Mouse (Mus musculus) granulocyte monocyte progenitor cell, adult 5-6 weeks (primary cell): ENCODE data around the gene Olfr1395. TPM values are rescaled to one million over a fixed set of nuclear protein-coding genes. Genes with fewer than 3 reads are reported as not detected.
"Not testable (repeated sequence)": the region's sequence is repeated elsewhere in the genome, so short reads cannot be mapped to it uniquely, and the experiment has no call there.

Source experiments
- ATAC-seq: replicated peaks from 2 replicates; pipeline ENCODE4 v1.8.0; 2016; ENCODE audit warnings: mild to moderate bottlenecking, moderate TSS enrichment, inconsistent platforms; ENCODE audit not compliant: poor library complexity, severe bottlenecking
- total RNA-seq, 2 experiments: library from RNA; stranded (forward) in 1 of 2; stranded (reverse) in 1 of 2; fragments of 200-712, 200-1000 nt in 1 of 2; fragments of >200 nt in 1 of 2; fragmentation: Nextera tagmentation in 1 of 2; gene quantifications; 2 replicates each; pipeline ENCODE4 v1.2.3; 2014 to 2017

Olfr1395 gene
- total RNA-seq, 2 experiments from 2014 or later, result not detected

GRCm38 (mm10) chr11:49168839-49169611, 27.0 kb downstream of the Olfr1395 start:
- peak; percentile 28 for ATAC-seq

- peak; percentile 83 for ATAC-seq
Measured at GRCm38 (mm10) chr11:49170576-49170975, 28.5 kb downstream of the Olfr1395 start.

GRCm38 (mm10) chr11:49175345-49175744, 33.3 kb downstream of the Olfr1395 start:
- ATAC-seq, result peak; percentile 64

- ATAC-seq, result not testable (repeated sequence)
Measured at GRCm38 (mm10) chr11:49176047-49176779, 34.1 kb downstream of the Olfr1395 start.

- no peak for ATAC-seq
Measured at GRCm38 (mm10) chr11:49183172-49183571, 41.1 kb downstream of the Olfr1395 start.

- peak; percentile 36 for ATAC-seq
Measured at GRCm38 (mm10) chr11:49186452-49186851, 44.4 kb downstream of the Olfr1395 start.

- peak; percentile 25; the same call in 1 of the 2 replicates for ATAC-seq
Measured at GRCm38 (mm10) chr11:49186955-49187488, 44.9 kb downstream of the Olfr1395 start, which contains the start of gene Btnl9. Gene Btnl9 (minus strand): TSS chr11:49187159.

GRCm38 (mm10) chr11:49187701-49188100, 45.6 kb downstream of the Olfr1395 start:
- no peak for ATAC-seq

- ATAC-seq, result peak; percentile 56; the same call in 1 of the 2 replicates
Measured at GRCm38 (mm10) chr11:49189737-49190136, 47.7 kb downstream of the Olfr1395 start.

- ATAC-seq, result no peak
Measured at GRCm38 (mm10) chr11:49191083-49191482, 49.0 kb downstream of the Olfr1395 start.

GRCm38 (mm10) chr11:49194771-49195170, 52.7 kb downstream of the Olfr1395 start:
- not testable (repeated sequence) for ATAC-seq

GRCm38 (mm10) chr11:49195819-49196322, 53.8 kb downstream of the Olfr1395 start:
- peak; percentile 63 for ATAC-seq

Other genes with a start within 250 kb of the Olfr1395 start
- 0.58 and 1.2 TPM in 2 replicates for gene Gm5431, start 240.1 kb upstream of the Olfr1395 start, total RNA-seq (2014; fragmentation: Nextera tagmentation)
- gene Gm5431, start 240.1 kb upstream of the Olfr1395 start, total RNA-seq (2017), result 0.22 and 1.3 TPM in 2 replicates
- gene Psme2b, start 196.1 kb upstream of the Olfr1395 start, total RNA-seq (2014; fragmentation: Nextera tagmentation), result 14.0 and 21.4 TPM in 2 replicates
- gene Psme2b, start 196.1 kb upstream of the Olfr1395 start, total RNA-seq (2017), result 10.3 and 18.7 TPM in 2 replicates
- 1.7 TPM in 1 of 2 replicates, not detected in the other for gene Olfr56, start 163.4 kb upstream of the Olfr1395 start, total RNA-seq (2014; fragmentation: Nextera tagmentation)
- gene Olfr56, start 163.4 kb upstream of the Olfr1395 start, total RNA-seq (2017), result 2.1 and 2.5 TPM in 2 replicates
- 13.1 and 13.3 TPM in 2 replicates for gene 9930111J21Rik1, start 162.9 kb upstream of the Olfr1395 start, total RNA-seq (2014; fragmentation: Nextera tagmentation)
- gene 9930111J21Rik1, start 162.9 kb upstream of the Olfr1395 start, total RNA-seq (2017), result 7.3 and 17.1 TPM in 2 replicates
- gene Gm12185, start 150.0 kb upstream of the Olfr1395 start, total RNA-seq (2014; fragmentation: Nextera tagmentation), result not detected in 2 replicates
- 0.43 TPM in 1 of 2 replicates, not detected in the other for gene Gm12185, start 150.0 kb upstream of the Olfr1395 start, total RNA-seq (2017)
- 2.3 TPM in 1 of 2 replicates, not detected in the other for gene Tgtp1, start 148.1 kb upstream of the Olfr1395 start, total RNA-seq (2014; fragmentation: Nextera tagmentation)
- 2.2 and 7.1 TPM in 2 replicates for gene Tgtp1, start 148.1 kb upstream of the Olfr1395 start, total RNA-seq (2017)
- gene 9930111J21Rik2, start 91.0 kb upstream of the Olfr1395 start, total RNA-seq (2014; fragmentation: Nextera tagmentation), result 40.1 and 45.9 TPM in 2 replicates
- gene 9930111J21Rik2, start 91.0 kb upstream of the Olfr1395 start, total RNA-seq (2017), result 29.3 and 35.2 TPM in 2 replicates
- 6.8 and 8.9 TPM in 2 replicates for gene Tgtp2, start 78.1 kb upstream of the Olfr1395 start, total RNA-seq (2014; fragmentation: Nextera tagmentation)
- gene Tgtp2, start 78.1 kb upstream of the Olfr1395 start, total RNA-seq (2017), result 27.9 and 40.5 TPM in 2 replicates
- gene Ifi47, start 65.7 kb upstream of the Olfr1395 start, total RNA-seq (2014; fragmentation: Nextera tagmentation), result 84.9 and 101 TPM in 2 replicates
- 45.8 and 73.5 TPM in 2 replicates for gene Ifi47, start 65.7 kb upstream of the Olfr1395 start, total RNA-seq (2017)
- gene Olfr1396, start 27.4 kb upstream of the Olfr1395 start, total RNA-seq (2014; fragmentation: Nextera tagmentation), result not detected in 2 replicates
- not detected in 2 replicates for gene Olfr1396, start 27.4 kb upstream of the Olfr1395 start, total RNA-seq (2017)
- not detected in 2 replicates for gene Olfr1394, start 12.1 kb downstream of the Olfr1395 start, total RNA-seq (2014; fragmentation: Nextera tagmentation)
- not detected in 2 replicates for gene Olfr1394, start 12.1 kb downstream of the Olfr1395 start, total RNA-seq (2017)
- gene Btnl9, start 44.9 kb downstream of the Olfr1395 start, total RNA-seq (2014; fragmentation: Nextera tagmentation), result 3.8 and 4.1 TPM in 2 replicates
- 5.3 and 7.6 TPM in 2 replicates for gene Btnl9, start 44.9 kb downstream of the Olfr1395 start, total RNA-seq (2017)
- gene Zfp62, start 61.0 kb downstream of the Olfr1395 start, total RNA-seq (2014; fragmentation: Nextera tagmentation), result 46.4 and 46.5 TPM in 2 replicates
- gene Zfp62, start 61.0 kb downstream of the Olfr1395 start, total RNA-seq (2017), result 62.2 and 88.5 TPM in 2 replicates
- gene Mgat1, start 101.9 kb downstream of the Olfr1395 start, total RNA-seq (2014; fragmentation: Nextera tagmentation), result 44.1 and 74.5 TPM in 2 replicates
- 51.6 and 59.4 TPM in 2 replicates for gene Mgat1, start 101.9 kb downstream of the Olfr1395 start, total RNA-seq (2017)
- gene Olfr1393, start 136.0 kb downstream of the Olfr1395 start, total RNA-seq (2014; fragmentation: Nextera tagmentation), result not detected in 2 replicates
- not detected in 2 replicates for gene Olfr1393, start 136.0 kb downstream of the Olfr1395 start, total RNA-seq (2017)
- gene Olfr1392, start 143.0 kb downstream of the Olfr1395 start, total RNA-seq (2014; fragmentation: Nextera tagmentation), result not detected in 2 replicates
- gene Olfr1392, start 143.0 kb downstream of the Olfr1395 start, total RNA-seq (2017), result not detected in 2 replicates
- not detected in 2 replicates for gene Olfr10, start 162.5 kb downstream of the Olfr1395 start, total RNA-seq (2014; fragmentation: Nextera tagmentation)
- gene Olfr10, start 162.5 kb downstream of the Olfr1395 start, total RNA-seq (2017), result not detected in 2 replicates
- not detected in 2 replicates for gene Olfr1391, start 180.5 kb downstream of the Olfr1395 start, total RNA-seq (2014; fragmentation: Nextera tagmentation)
- not detected in 2 replicates for gene Olfr1391, start 180.5 kb downstream of the Olfr1395 start, total RNA-seq (2017)
- not detected in 2 replicates for gene Olfr1390, start 192.9 kb downstream of the Olfr1395 start, total RNA-seq (2014; fragmentation: Nextera tagmentation)
- gene Olfr1390, start 192.9 kb downstream of the Olfr1395 start, total RNA-seq (2017), result not detected in 2 replicates